Mouse (Mus musculus) limb, embryonic 12.5 days (tissue): ENCODE measurements around the gene Fam49a. TPM values are rescaled to one million over a fixed set of nuclear protein-coding genes. Genes with fewer than 3 reads are reported as not detected.

ENCODE experiments used
- ATAC-seq: fragments of 200-750 bp; cut with Nextera tagmentation; 2 replicates; pipeline ENCODE4 v1.8.0; 2017; ENCODE audit warnings: low read depth, moderate TSS enrichment; ENCODE audit not compliant: insufficient number of reproducible peaks, insufficient read depth, low FRiP score, low TSS enrichment
- H3K27ac ChIP-seq: fragments of 300-500 bp; sonication (generic); 2 replicates; pipeline ENCODE4 v1.5.1; 2016; ENCODE audit warnings: mild to moderate bottlenecking, moderate library complexity
- H3K27me3 ChIP-seq: fragments of 300-500 bp; sonication (generic); 2 replicates; pipeline ENCODE4 v1.6.1; 2016; ENCODE audit warnings: mild to moderate bottlenecking, moderate library complexity
- H3K36me3 ChIP-seq: fragments of 300-500 bp; sonication (generic); 2 replicates; pipeline ENCODE4 v1.6.1; 2016; ENCODE audit warnings: mild to moderate bottlenecking, moderate library complexity
- H3K4me1 ChIP-seq: fragments of 300-500 bp; sonication (generic); replicated peaks from 2 replicates; pipeline ENCODE4 v1.6.1; 2016
- H3K4me2 ChIP-seq: fragments of 300-500 bp; sonication (generic); 2 replicates; pipeline ENCODE4 v1.6.1; 2016; ENCODE audit warnings: mild to moderate bottlenecking, moderate library complexity
- H3K4me3 ChIP-seq: fragments of 300-500 bp; sonication (generic); replicated peaks from 2 replicates; pipeline ENCODE4 v1.5.1; 2016; ENCODE audit warnings: mild to moderate bottlenecking
- H3K9ac ChIP-seq: fragments of 300-500 bp; sonication (generic); replicated peaks from 2 replicates; pipeline ENCODE4 v1.6.1; 2016; ENCODE audit warnings: mild to moderate bottlenecking, moderate library complexity
- H3K9me3 ChIP-seq: fragments of 300-500 bp; sonication (generic); 2 replicates; pipeline ENCODE4 v1.6.1; 2016; ENCODE audit warnings: mild to moderate bottlenecking, moderate library complexity
- WGBS: fragments of 180-500 bp; shearing (Covaris S2); methylation state at CpG from one replicate; pipeline ENCODE4 v1.1.7; 2016; 5-methylcytosine and 5-hydroxymethylcytosine counted together
- polyA plus RNA-seq: library from polyadenylated mRNA; unstranded; fragments of >200 nt; fragmentation: Nextera tagmentation; extraction: Ambion mirVana; gene quantifications from 2 replicates; pipeline ENCODE4 v1.2.1, GENCODE M21; 2016

The Fam49a gene
- polyA plus RNA-seq, 1 experiment from 2014 or later: 7.4 TPM

DNA sequence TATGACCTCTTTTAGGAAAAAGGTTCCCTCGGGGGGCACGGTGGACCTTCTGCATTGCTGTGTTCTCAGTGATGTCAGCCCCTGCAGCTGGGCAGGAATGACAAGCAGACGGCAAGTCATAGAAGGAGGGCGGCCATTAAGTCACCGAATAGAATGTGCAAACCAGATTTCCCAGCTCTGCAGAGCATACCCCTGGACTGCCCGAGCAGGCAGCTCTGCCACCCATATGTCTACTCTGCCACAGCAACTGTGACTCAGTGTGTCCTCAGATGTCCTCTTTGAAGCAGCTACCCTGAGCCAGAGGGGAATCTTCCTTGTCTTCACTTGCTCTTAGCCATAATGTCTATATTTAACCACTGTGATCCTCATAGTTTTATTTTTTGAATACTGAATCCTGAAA, 75.4 kb downstream of the Fam49a start:
- WGBS: 81% methylated on average over 6 of the region's 6 CpGs

DNA sequence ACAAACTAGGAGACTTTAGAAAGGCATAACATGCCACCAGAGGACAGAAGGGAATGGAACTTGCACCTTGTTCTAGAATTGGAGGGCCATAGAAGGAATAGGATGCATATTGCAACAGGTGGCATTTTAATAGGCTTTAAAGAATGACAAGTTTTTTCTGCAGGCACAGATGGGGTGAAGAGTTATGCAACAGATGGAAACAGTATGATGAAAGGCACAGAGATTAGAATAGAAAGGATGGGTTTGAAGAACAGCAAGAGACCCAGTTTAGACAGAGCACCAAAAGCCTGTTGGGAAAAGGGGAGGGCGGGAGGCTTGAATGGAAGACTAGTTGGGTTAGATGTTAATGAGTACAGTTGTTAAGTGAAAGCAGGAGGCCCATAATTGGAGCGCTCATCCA, 81.4 kb downstream of the Fam49a start:
- 97% methylated on average over 2 of the region's 2 CpGs for WGBS
- Histone ChIP-seq H3K4me1 (no peaks in the 10 kb centered on the region), H3K27me3 (no peaks in the 10 kb centered on the region), H3K4me3 (no peak overlapping the region), H3K36me3 (no peaks in the 10 kb centered on the region), H3K27ac (no peak overlapping the region), H3K9ac (no peak overlapping the region), H3K4me2 (no peak overlapping the region), H3K9me3 (no peaks in the 10 kb centered on the region)
- no peak for ATAC-seq

More for the DNA sequence above, 75.4 kb downstream of the Fam49a start:
- Histone ChIP-seq H3K27me3 (no peaks in the 10 kb centered on the region), H3K9me3 (no peaks in the 10 kb centered on the region), H3K27ac (no peak overlapping the region), H3K4me1 (no peaks in the 10 kb centered on the region), H3K36me3 (no peaks in the 10 kb centered on the region), H3K4me2 (no peak overlapping the region), H3K4me3 (no peak overlapping the region), H3K9ac (no peak overlapping the region)
- no peak for ATAC-seq

DNA sequence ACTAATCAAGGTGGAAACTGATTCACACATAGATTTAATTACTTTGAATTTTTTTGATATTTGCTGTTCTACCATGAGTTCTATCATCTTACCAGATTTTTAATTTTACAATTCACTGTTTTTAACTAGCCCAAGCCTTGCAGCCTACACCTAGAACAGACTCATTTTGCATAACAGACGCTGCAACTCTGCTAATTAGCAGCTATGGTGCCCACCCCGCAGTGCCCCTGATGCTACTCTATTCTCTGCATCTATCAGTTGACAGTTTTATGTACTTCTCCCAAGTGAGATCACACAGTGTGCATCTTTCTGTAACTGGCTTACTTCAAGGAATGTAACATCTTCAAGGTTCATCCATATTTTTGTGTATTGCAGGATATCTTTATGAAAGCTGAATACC, 86.7 kb downstream of the Fam49a start:
- no peak overlapping the region for H3K27ac ChIP-seq
- H3K4me2 ChIP-seq: no peak overlapping the region
- no peaks in the 10 kb centered on the region for H3K27me3 ChIP-seq
- WGBS: 62% methylated on average over 2 of the region's 2 CpGs
- no peaks in the 10 kb centered on the region for H3K36me3 ChIP-seq
- no peaks in the 10 kb centered on the region for H3K4me1 ChIP-seq
- no peak overlapping the region for H3K9ac ChIP-seq
- no peaks in the 10 kb centered on the region for H3K9me3 ChIP-seq
- no peak for ATAC-seq
- H3K4me3 ChIP-seq: no peak overlapping the region

DNA sequence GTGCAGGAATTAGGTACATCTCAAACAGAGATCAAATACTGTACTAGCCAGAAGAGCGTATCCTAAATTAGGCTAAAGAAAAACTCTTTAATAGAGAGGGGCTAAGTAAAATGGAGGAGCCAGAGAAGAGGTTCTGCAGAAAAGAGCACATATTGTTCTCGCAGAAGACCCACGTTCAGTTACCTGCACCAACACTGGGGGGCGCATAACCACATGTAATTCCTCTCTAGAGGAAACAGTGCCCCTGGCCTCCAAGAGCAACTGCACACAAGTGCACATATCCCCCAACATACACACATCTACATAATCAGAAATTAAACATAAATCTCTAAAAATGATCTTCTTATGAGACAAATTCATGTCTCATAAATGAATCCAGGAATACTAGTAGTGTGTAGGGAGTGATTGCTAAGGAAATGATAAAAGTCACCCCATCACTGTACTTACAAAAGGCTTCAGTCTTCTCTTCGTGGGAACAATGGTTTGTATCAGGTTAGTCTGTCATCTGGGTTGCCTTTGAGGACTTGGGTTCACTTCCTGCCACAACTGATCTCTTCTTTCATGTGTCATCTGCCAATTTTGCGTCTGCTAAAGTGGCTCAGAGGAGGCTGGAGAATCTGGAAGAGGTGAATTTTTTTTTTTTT, 87.8 kb downstream of the Fam49a start:
- Histone ChIP-seq H3K9me3 (no peaks in the 10 kb centered on the region), H3K27ac (no peak overlapping the region), H3K4me3 (no peak overlapping the region), H3K9ac (no peak overlapping the region), H3K36me3 (no peaks in the 10 kb centered on the region), H3K27me3 (no peaks in the 10 kb centered on the region), H3K4me1 (no peaks in the 10 kb centered on the region), H3K4me2 (no peak overlapping the region)
- ATAC-seq: no peak
- WGBS: 87% methylated on average over 6 of the region's 6 CpGs

DNA sequence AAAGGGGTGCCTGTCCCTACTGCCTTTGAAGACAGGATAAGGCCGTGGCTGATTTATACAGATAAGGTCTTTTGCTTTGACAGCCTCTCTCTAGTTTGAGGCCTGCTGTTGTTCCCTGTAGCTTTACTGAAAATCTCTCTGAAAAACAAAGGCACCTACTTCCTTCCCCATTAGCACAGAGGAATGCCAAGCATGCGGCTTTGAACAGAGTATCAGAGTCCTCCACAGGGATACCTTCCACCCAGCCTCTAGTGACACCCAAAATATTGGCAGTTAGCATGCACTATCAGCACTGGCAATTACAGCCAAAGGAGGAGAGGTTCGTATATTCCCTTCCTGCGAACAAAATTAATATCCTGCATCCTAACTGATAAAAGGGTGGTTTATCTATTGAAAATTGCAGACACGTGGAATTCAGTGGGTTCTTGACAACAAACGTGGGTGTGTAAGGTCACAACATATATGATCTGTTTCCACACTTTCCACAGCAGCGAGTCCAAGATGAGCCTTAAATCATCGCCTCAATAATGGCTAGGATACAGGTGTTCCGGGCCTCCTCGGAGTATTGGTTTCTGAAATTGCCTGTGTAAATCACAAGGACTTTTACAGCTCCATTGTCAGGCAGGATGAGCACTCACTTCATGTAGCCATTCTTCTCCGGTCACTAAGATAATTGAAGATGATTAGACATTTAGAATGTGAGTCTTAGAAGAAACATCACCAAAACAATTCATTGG, 90.0 kb downstream of the Fam49a start:
- Histone ChIP-seq H3K36me3 (no peaks in the 10 kb centered on the region), H3K4me3 (no peak overlapping the region), H3K4me1 (no peaks in the 10 kb centered on the region; the same call in 1 of the 2 replicates), H3K9ac (no peak overlapping the region), H3K9me3 (no peaks in the 10 kb centered on the region), H3K4me2 (no peak overlapping the region), H3K27me3 (no peaks in the 10 kb centered on the region), H3K27ac (no peak overlapping the region)
- WGBS: 57% methylated on average over 11 of the region's 11 CpGs
- no peak for ATAC-seq

DNA sequence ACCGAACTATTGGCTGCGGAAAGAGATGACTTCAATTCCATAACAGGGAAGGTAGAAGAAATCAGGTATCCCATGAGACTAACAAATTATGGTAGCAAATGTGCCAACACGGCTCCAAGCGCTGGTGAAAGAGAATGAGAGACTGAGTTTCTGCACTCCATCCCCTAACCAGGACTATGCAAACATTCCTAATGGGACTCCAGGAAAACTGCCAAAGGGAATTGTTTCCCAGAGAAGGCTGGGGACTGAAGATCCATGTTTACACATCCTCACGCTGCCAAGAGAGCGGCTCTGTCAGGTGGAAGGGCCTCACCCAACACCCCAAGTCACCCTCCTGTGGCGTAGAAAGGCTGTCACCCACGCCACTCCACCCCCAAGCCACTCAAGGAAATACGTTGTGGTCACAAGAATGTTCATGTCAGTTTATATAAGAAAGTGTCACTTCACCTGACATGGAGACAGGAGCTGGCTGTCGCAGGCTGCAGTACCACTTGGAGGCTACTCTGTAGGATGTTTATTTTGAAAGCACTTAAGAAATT, 92.2 kb downstream of the Fam49a start:
- H3K9ac ChIP-seq: no peak overlapping the region

DNA sequence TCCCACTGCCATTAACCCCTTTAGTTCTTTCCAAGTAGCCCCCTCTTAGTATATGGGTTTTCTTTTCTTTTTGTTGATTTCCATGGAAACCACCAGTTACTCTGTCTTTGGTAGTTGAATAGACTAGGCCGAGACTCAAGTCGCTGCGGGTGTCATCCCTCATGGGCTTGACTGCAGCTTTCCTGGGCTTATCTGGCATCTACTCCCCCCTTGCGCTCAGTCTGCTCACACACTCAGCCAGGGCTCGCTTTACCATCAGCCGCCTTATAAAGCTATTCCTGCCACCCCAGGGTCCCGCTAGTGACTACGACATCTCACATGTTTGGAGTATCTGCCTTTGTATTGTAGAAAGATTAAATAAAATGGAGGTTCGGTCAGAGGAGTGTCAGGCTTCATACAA, 94.1 kb downstream of the Fam49a start:
- no peaks in the 10 kb centered on the region for H3K27me3 ChIP-seq
- H3K4me1 ChIP-seq: no peaks in the 10 kb centered on the region; the same call in 1 of the 2 replicates
- H3K27ac ChIP-seq: no peak overlapping the region
- H3K9ac ChIP-seq: no peak overlapping the region
- H3K4me3 ChIP-seq: no peak overlapping the region
- no peak for ATAC-seq
- no peaks in the 10 kb centered on the region for H3K36me3 ChIP-seq
- WGBS: 88% methylated on average over 9 of the region's 9 CpGs
- H3K9me3 ChIP-seq: no peaks in the 10 kb centered on the region
- no peak overlapping the region for H3K4me2 ChIP-seq

More for the DNA sequence above, 92.2 kb downstream of the Fam49a start:
- H3K4me3 ChIP-seq: no peak overlapping the region
- WGBS: 78% methylated on average over 10 of the region's 10 CpGs
- H3K4me1 ChIP-seq: no peaks in the 10 kb centered on the region; the same call in 1 of the 2 replicates
- no peak for ATAC-seq
- no peaks in the 10 kb centered on the region for H3K27me3 ChIP-seq
- no peak overlapping the region for H3K27ac ChIP-seq
- no peaks in the 10 kb centered on the region for H3K9me3 ChIP-seq
- H3K36me3 ChIP-seq: no peaks in the 10 kb centered on the region
- H3K4me2 ChIP-seq: no peak overlapping the region

DNA sequence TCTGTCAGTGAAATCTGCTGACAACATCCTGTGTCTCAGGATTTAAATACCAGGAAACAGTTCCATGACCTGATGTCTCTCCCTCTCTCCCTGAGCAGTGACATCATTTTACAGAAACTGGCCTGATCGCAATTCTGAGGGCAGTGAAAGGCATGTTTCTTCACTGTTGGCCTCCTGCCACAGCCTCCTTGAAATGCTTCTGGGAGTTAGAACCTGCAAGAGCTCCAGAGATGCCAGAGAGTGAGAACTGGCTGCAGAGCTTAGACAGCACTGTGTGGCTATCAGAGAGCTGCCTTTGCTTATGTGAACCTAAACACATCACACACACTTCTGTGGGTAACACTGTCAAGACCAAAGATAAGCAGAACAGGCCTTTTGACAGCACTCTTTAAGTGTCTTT, 94.5 kb downstream of the Fam49a start:
- H3K27ac ChIP-seq: no peak overlapping the region
- no peak for ATAC-seq

DNA sequence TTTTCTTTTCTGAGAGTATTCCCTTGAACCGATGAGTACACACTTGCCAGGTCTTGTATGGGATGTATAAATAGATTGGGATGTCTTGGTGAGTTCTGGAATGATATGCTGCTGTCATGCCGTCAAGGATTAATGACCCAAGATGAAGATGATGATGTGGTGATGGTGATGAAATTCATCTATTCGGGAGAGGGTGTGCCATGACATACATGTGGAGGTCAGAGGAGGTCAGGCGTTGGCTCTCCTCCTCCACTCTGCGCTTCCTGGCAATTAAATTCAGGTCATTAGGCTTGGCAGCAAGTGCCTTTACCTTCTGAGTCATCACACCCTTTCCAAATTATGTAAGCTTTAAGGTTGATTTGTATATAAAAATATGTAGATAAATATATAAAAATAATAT, 95.0 kb downstream of the Fam49a start:
- 77% methylated on average over 5 of the region's 5 CpGs for WGBS
- H3K9ac ChIP-seq: no peak overlapping the region
- H3K9me3 ChIP-seq: no peaks in the 10 kb centered on the region
- no peak overlapping the region for H3K27ac ChIP-seq
- no peak for ATAC-seq
- no peaks in the 10 kb centered on the region for H3K36me3 ChIP-seq
- no peak overlapping the region for H3K4me3 ChIP-seq
- no peaks in the 10 kb centered on the region for H3K27me3 ChIP-seq
- H3K4me1 ChIP-seq: no peaks in the 10 kb centered on the region; the same call in 1 of the 2 replicates
- H3K4me2 ChIP-seq: no peak overlapping the region

More for the DNA sequence above, 94.5 kb downstream of the Fam49a start:
- Histone ChIP-seq H3K4me2 (no peak overlapping the region), H3K27me3 (no peaks in the 10 kb centered on the region), H3K4me3 (no peak overlapping the region), H3K9me3 (no peaks in the 10 kb centered on the region), H3K9ac (no peak overlapping the region), H3K4me1 (no peaks in the 10 kb centered on the region; the same call in 1 of the 2 replicates), H3K36me3 (no peaks in the 10 kb centered on the region)
- 68% methylated on average over 1 of the region's 1 CpGs for WGBS

DNA sequence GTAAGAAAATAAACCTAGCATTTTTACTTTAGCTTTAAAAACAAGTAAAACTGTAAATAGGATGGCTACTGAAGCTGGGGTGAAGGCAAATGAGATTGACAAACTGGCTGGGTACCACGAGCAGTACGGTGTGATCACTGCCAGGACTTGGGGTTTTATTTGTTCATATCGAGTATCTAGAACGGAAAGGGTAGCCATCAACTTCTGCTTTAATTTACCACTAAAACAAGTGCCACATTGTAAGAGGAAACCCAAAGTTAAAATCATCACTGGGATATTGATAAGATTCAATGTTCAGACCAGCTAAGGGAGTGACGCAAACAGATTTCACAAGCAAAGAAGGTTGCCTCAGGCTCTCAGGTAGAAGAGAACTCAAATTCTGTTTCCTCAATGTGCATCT, 98.0 kb downstream of the Fam49a start:
- no peak for ATAC-seq
- WGBS: 93% methylated on average over 5 of the region's 5 CpGs

DNA sequence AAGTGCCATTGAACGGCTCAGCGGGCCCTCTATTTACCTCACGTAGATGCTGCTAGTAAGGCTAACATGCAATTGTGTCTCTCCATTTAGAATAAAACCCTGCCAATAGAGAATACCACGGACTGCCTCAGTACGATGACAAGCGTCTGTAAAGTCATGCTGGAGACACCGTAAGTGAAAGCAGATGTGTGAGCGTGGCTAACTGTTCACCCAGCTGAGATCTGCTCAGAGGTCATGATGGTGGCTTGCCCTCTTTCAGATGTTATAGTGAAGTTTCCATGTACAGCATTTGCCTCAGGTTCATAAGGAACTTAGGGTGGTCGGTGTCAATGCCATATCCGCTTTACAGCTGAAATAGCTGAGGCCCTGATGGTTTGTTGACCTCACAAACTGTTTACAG, 100.4 kb downstream of the Fam49a start:
- Histone ChIP-seq H3K4me1 (peaks cover 5% of the 10 kb centered on the region; the same call in 1 of the 2 replicates), H3K27ac (no peak overlapping the region), H3K36me3 (no peaks in the 10 kb centered on the region), H3K9ac (no peak overlapping the region), H3K4me3 (no peak overlapping the region), H3K4me2 (no peak overlapping the region), H3K27me3 (no peaks in the 10 kb centered on the region), H3K9me3 (no peaks in the 10 kb centered on the region)
- ATAC-seq: no peak
- 50% methylated on average over 10 of the region's 10 CpGs for WGBS

More for the DNA sequence above, 98.0 kb downstream of the Fam49a start:
- Histone ChIP-seq H3K27ac (no peak overlapping the region), H3K36me3 (no peaks in the 10 kb centered on the region), H3K27me3 (no peaks in the 10 kb centered on the region), H3K9me3 (no peaks in the 10 kb centered on the region), H3K4me3 (no peak overlapping the region), H3K4me2 (no peak overlapping the region), H3K9ac (no peak overlapping the region), H3K4me1 (peaks cover 5% of the 10 kb centered on the region; the same call in 1 of the 2 replicates)
